Mouse (Mus musculus): ENCODE measurements around the gene Cox15. TPM values are rescaled to one million over a fixed set of nuclear protein-coding genes. Genes with fewer than 3 reads are reported as not detected.

The Cox15 gene
- total and polyA plus RNA-seq, 3 experiments: 30.2 to 59.1 (median 32.4) TPM

DNA sequence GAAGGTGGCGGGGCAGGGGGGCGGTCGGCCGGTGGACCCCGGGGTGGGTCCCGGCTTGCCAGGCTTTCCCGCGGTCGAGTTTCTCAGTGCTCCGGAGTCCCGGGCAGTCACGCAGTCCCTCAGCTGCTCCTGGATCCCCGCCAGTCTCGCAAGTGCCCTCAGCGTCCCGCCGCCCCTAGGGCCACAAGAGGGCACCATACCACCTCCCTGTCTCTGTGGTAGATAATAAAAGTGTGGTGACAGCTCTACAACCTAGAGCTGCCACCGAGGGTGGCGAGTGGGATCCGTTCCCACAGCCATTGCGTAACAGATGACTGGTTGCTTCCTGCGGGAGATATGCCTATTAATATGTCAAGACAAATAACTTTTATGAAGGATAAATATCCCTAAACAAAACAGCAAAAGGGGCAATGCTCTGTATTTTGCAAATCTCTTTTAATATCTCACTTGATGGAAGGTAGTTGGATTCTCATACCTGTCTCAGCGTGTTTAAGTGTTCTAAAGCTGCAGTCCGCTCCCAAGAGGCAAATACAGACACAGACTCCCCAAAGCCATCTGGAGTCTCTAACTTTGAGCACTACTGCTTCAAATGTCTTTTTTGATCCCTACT lies 531 bp upstream of the Cox15 start:
- Histone ChIP-seq H3K4me3 (ENCODE audit: control insufficient read depth in 1 of 2, insufficient read depth in 1 of 2, low read depth in 2 of 2, low read length in 2 of 2) (peak overlapping the region; percentile 84 to 98), H3K4me1 (ENCODE audit: control insufficient read depth in 1 of 2, insufficient read depth in 2 of 2, low read length in 2 of 2) (peaks cover 9 to 15% of the 10 kb centered on the region in 2 experiments), H3K36me3 (ENCODE audit: control insufficient read depth in 1 of 2, insufficient read depth in 2 of 2, low read length in 2 of 2) (peaks cover 10 to 33% of the 10 kb centered on the region in 2 experiments), H3K79me2 (ENCODE audit: control insufficient read depth, insufficient read depth, low read length, poor library complexity) (peaks cover 15% of the 10 kb centered on the region), H3K27me3 (ENCODE audit: control insufficient read depth in 1 of 2, insufficient read depth in 2 of 2, low read length in 2 of 2) (no peaks in the 10 kb centered on the region), H3K9ac (ENCODE audit: control insufficient read depth, low read depth, low read length, poor library complexity, severe bottlenecking) (peak overlapping the region; percentile 98), H3K27ac (ENCODE audit: control insufficient read depth, low read depth, low read length) (peak overlapping the region; percentile 77), H3K9me3 (replicated peaks; ENCODE audit: insufficient read depth, low read length) (no peaks in the 10 kb centered on the region)
- peak; percentile 94 for DNase-seq (ENCODE audit: low read depth, low spot score)
- no peak for TF ChIP-seq ZKSCAN1 (IDR thresholded peaks at IDR 0.05; ENCODE audit: low read depth, low read length)
- peak; percentile 68 for TF ChIP-seq RAD21 (IDR thresholded peaks at IDR 0.05; ENCODE audit: low read depth, low read length)
- no peak for TF ChIP-seq GABPA (IDR thresholded peaks at IDR 0.05; ENCODE audit: low read depth, low read length)
- TF ChIP-seq TBP (IDR thresholded peaks at IDR 0.05; ENCODE audit: low read depth, low read length): no peak
- no peak for TF ChIP-seq E2F4 (IDR thresholded peaks at IDR 0.05; ENCODE audit: borderline replicate concordance, low read depth, low read length)
- no peak for TF ChIP-seq USF1 (IDR thresholded peaks at IDR 0.05; ENCODE audit: low read depth, low read length)
- TF ChIP-seq MEF2A (IDR thresholded peaks at IDR 0.05; ENCODE audit: extremely low read depth, insufficient replicate concordance, low read depth, low read length, poor library complexity, severe bottlenecking): no peak
- no peak for TF ChIP-seq ZNF384 (IDR thresholded peaks at IDR 0.05; ENCODE audit: low read depth, low read length)
- TF ChIP-seq UBTF (IDR thresholded peaks at IDR 0.05; ENCODE audit: borderline replicate concordance, insufficient read depth, low read depth, low read length): no peak
- no peak for TF ChIP-seq ZC3H11A (IDR thresholded peaks at IDR 0.05; ENCODE audit: low read depth, low read length)
- TF ChIP-seq MXI1 (IDR thresholded peaks at IDR 0.05; ENCODE audit: low read depth, low read length): no peak
- peak; percentile 7; the same call in 1 of the 2 replicates for TF ChIP-seq TCF12 (IDR thresholded peaks at IDR 0.05; ENCODE audit: low read depth, low read length)
- TF ChIP-seq MYB (IDR thresholded peaks at IDR 0.05; ENCODE audit: low read depth, low read length): no peak
- no peak for TF ChIP-seq USF2 (IDR thresholded peaks at IDR 0.05; ENCODE audit: borderline replicate concordance in 1 of 2, insufficient read depth in 1 of 2, low read depth in 1 of 2, low read length in 2 of 2)
- TF ChIP-seq CTCF (IDR thresholded peaks at IDR 0.05 in 2 of 3, conservative IDR thresholded peaks at IDR 0.05 in 1 of 3; ENCODE audit: control insufficient read depth in 1 of 3, insufficient read depth in 1 of 3, low read depth in 2 of 3, low read length in 3 of 3, poor library complexity in 1 of 3, severe bottlenecking in 1 of 3): peak; percentile 81 to 94 (median 92)
- TF ChIP-seq NELFE (IDR thresholded peaks at IDR 0.05; ENCODE audit: low read depth, low read length): no peak
- no peak for TF ChIP-seq SIN3A (IDR thresholded peaks at IDR 0.05; ENCODE audit: low read length)
- no peak for TF ChIP-seq CHD1 (IDR thresholded peaks at IDR 0.05; ENCODE audit: low read depth, low read length)
- TF ChIP-seq POLR2AphosphoS5 (IDR thresholded peaks at IDR 0.05; ENCODE audit: borderline replicate concordance, low read depth, low read length): no peak
- TF ChIP-seq SMC3 (IDR thresholded peaks at IDR 0.05; ENCODE audit: low read depth, low read length): peak; percentile 69
- peak; percentile 41; the same call in 1 of the 2 replicates for TF ChIP-seq MYC (IDR thresholded peaks at IDR 0.05; ENCODE audit: low read depth, low read length)
- peak; percentile 80 for TF ChIP-seq ETS1 (IDR thresholded peaks at IDR 0.05; ENCODE audit: low read depth, low read length)
- TF ChIP-seq MAFK (IDR thresholded peaks at IDR 0.05; ENCODE audit: borderline replicate concordance, low read depth, low read length): no peak
- TF ChIP-seq GATA1 (IDR thresholded peaks at IDR 0.05; ENCODE audit: low read depth, low read length): peak; percentile 56; the same call in 1 of the 2 replicates
- TF ChIP-seq MAX (IDR thresholded peaks at IDR 0.05; ENCODE audit: low read length): no peak
- TF ChIP-seq EP300 (IDR thresholded peaks at IDR 0.05; ENCODE audit: low read depth in 1 of 2, low read length in 2 of 2): peak; percentile 56 to 61
- no peak for TF ChIP-seq RCOR1 (IDR thresholded peaks at IDR 0.05; ENCODE audit: low read depth, low read length)
